Mouse (Mus musculus) kidney, adult 2 months (tissue): ENCODE measurements at regions not wholly inside any gene's neighbourhood (a gene's known extent, or its start where the extent isn't known, plus 50 kb on each side); places are given as distances from the start of the nearest gene placed in this dataset.

Experiments used
- CTCF ChIP-seq: fragments of 200-500 bp; conservative IDR thresholded peaks from 2 replicates; pipeline ENCODE4 v1.5.1; 2011; ENCODE audit warnings: low read depth, mild to moderate bottlenecking, control low read depth, low read length, moderate library complexity, mixed read lengths; ENCODE audit not compliant: insufficient read depth, insufficient read length
- POLR2A ChIP-seq: fragments of 200-500 bp; IDR thresholded peaks from one replicate; pipeline ENCODE4 v1.6.1; 2011; ENCODE audit warnings: low read depth, low read length, control low read depth

GRCm38 (mm10) chr4:80756114-80756513 lies 77.8 kb upstream of the Tyrp1 start:
- no peak for TF ChIP-seq POLR2A
- no peak for TF ChIP-seq CTCF
